Mouse (Mus musculus): ENCODE data around the gene Ahcyl1.

GRCm38 (mm10) chr3:107621286-107622075, 74.9 kb downstream of the Ahcyl1 start:
- TF ChIP-seq CTCF (IDR thresholded peaks at IDR 0.05; ENCODE audit: low read depth) (no peak), EP300 (IDR thresholded peaks at IDR 0.05; ENCODE audit: low read depth) (no peak)

All from heart, postnatal 0 days (tissue).